Mouse (Mus musculus): Measurements from ENCODE around the gene Kif22. TPM values are rescaled to one million over a fixed set of nuclear protein-coding genes. Genes with fewer than 3 reads are reported as not detected.

Kif22 gene
- total RNA-seq, 2 experiments from 2014 or later: 50.5 to 57.3 TPM

- no peak for ATAC-seq (replicated peaks; ENCODE audit: low FRiP score, poor library complexity, severe bottlenecking)
Observed at GRCm38 (mm10) chr7:127065538-127065937, 23.3 kb upstream of the Kif22 start.

GRCm38 (mm10) chr7:127055026-127055585, 12.8 kb upstream of the Kif22 start:
- ATAC-seq (replicated peaks; ENCODE audit: low FRiP score, poor library complexity, severe bottlenecking): no peak

GRCm38 (mm10) chr7:127031244-127031643, 11.0 kb downstream of the Kif22 start:
- ATAC-seq (replicated peaks; ENCODE audit: low FRiP score, poor library complexity, severe bottlenecking): no peak

GRCm38 (mm10) chr7:127030172-127030571, 12.1 kb downstream of the Kif22 start:
- ATAC-seq (replicated peaks; ENCODE audit: low FRiP score, poor library complexity, severe bottlenecking): no peak

GRCm38 (mm10) chr7:127027885-127028284, 14.4 kb downstream of the Kif22 start:
- peak; percentile 1 for ATAC-seq (replicated peaks; ENCODE audit: low FRiP score, poor library complexity, severe bottlenecking)

GRCm38 (mm10) chr7:127026984-127027726, 15.1 kb downstream of the Kif22 start, which contains the start of gene Maz:
Maz (minus strand) TSS chr7:127027037.
- ATAC-seq (replicated peaks; ENCODE audit: low FRiP score, poor library complexity, severe bottlenecking): peak; percentile 74

GRCm38 (mm10) chr7:127026616-127026983, 15.7 kb downstream of the Kif22 start:
- no peak for ATAC-seq (replicated peaks; ENCODE audit: low FRiP score, poor library complexity, severe bottlenecking)

GRCm38 (mm10) chr7:127026161-127026600, 16.1 kb downstream of the Kif22 start:
- ATAC-seq (replicated peaks; ENCODE audit: low FRiP score, poor library complexity, severe bottlenecking): no peak

GRCm38 (mm10) chr7:127025556-127026160, 16.6 kb downstream of the Kif22 start:
- no peak for ATAC-seq (replicated peaks; ENCODE audit: low FRiP score, poor library complexity, severe bottlenecking)

GRCm38 (mm10) chr7:127024755-127025555, 17.3 kb downstream of the Kif22 start:
- peak; percentile 58 for ATAC-seq (replicated peaks; ENCODE audit: low FRiP score, poor library complexity, severe bottlenecking)

- 0 out of 2 replicates have a peak, but pooled peaks have one; percentile 16 for ATAC-seq (replicated peaks; ENCODE audit: low FRiP score, poor library complexity, severe bottlenecking)
Observed at GRCm38 (mm10) chr7:127023896-127024690, 18.2 kb downstream of the Kif22 start.

- ATAC-seq (replicated peaks; ENCODE audit: low FRiP score, poor library complexity, severe bottlenecking): no peak
Observed at GRCm38 (mm10) chr7:127023272-127023691, 19.0 kb downstream of the Kif22 start.

- no peak for ATAC-seq (replicated peaks; ENCODE audit: low FRiP score, poor library complexity, severe bottlenecking)
Observed at GRCm38 (mm10) chr7:127022528-127023271, 19.6 kb downstream of the Kif22 start.

GRCm38 (mm10) chr7:127021563-127022527, 20.4 kb downstream of the Kif22 start:
- no peak for ATAC-seq (replicated peaks; ENCODE audit: low FRiP score, poor library complexity, severe bottlenecking)

- no peak for ATAC-seq (replicated peaks; ENCODE audit: low FRiP score, poor library complexity, severe bottlenecking)
Observed at GRCm38 (mm10) chr7:127020901-127021562, 21.2 kb downstream of the Kif22 start, which contains the start of the genes Gm42742 and Prrt2. Gm42742 (minus strand) TSS chr7:127021097. Prrt2 (minus strand) TSS chr7:127021211.

GRCm38 (mm10) chr7:127020491-127020890, 21.8 kb downstream of the Kif22 start:
- no peak for ATAC-seq (replicated peaks; ENCODE audit: low FRiP score, poor library complexity, severe bottlenecking)

GRCm38 (mm10) chr7:127020031-127020430, 22.2 kb downstream of the Kif22 start:
- ATAC-seq (replicated peaks; ENCODE audit: low FRiP score, poor library complexity, severe bottlenecking): no peak

Measured in erythroblast, adult 5-6 weeks (primary cell).